Comparison of ENCODE assay signal across 8 mouse cellular contexts in genomic region chr7:44645951-44646350, GRCm38 (mm10). TPM values are rescaled to one million over a fixed set of nuclear protein-coding genes. Genes with fewer than 3 reads are reported as not detected.
A peak's percentile ranks its signal among the peaks of the same experiment; 100 is the strongest.
DNase-seq lines count a peak whose midpoint lies in the region; ATAC-seq and TF ChIP-seq lines count a peak whose summit lies in the region.
"Had no signal": no experiment of that assay in that cellular context is flagged by ENCODE, and none has a peak within 500 bp of the region (broad histone marks: within the 10 kb centered on the region; RNA-seq: fewer than 3 reads in every experiment).

No protein-coding gene starts in this region.

- no peaks in the 10 kb centered on the region for H3K9me3 ChIP-seq in kidney, embryonic 16.5 days (ENCODE audit: low read length)
- H3K9me3 ChIP-seq in forebrain, embryonic 16.5 days (ENCODE audit: control insufficient read depth, low read length): no peaks in the 10 kb centered on the region
- H3K9me3 ChIP-seq in midbrain, embryonic 15.5 days: no peaks in the 10 kb centered on the region
- H3K9me3 ChIP-seq in intestine, embryonic 15.5 days: no peaks in the 10 kb centered on the region
- H3K9me3 ChIP-seq: megakaryocyte, embryonic 14.5 days had no signal

- no peak for ATAC-seq in kidney, embryonic 16.5 days (ENCODE audit: low FRiP score, low TSS enrichment)
- ATAC-seq in forebrain, embryonic 16.5 days: peak; percentile 45; the same call in 1 of the 2 replicates
- no peak for ATAC-seq in midbrain, embryonic 15.5 days (replicated peaks)
- no peak for ATAC-seq in intestine, embryonic 15.5 days

- no peak overlapping the region for H3K27ac ChIP-seq in kidney, embryonic 16.5 days (ENCODE audit: low read length)
- no peak overlapping the region for H3K27ac ChIP-seq in forebrain, embryonic 16.5 days (ENCODE audit: low read length)
- no peak overlapping the region for H3K27ac ChIP-seq in midbrain, embryonic 15.5 days
- no peak overlapping the region for H3K27ac ChIP-seq in intestine, embryonic 15.5 days

- no peak overlapping the region for H3K4me3 ChIP-seq in kidney, embryonic 16.5 days (ENCODE audit: low read length)
- H3K4me3 ChIP-seq in forebrain, embryonic 16.5 days (replicated peaks; ENCODE audit: low read length): peak overlapping the region; percentile 3; the same call in 1 of the 2 replicates
- H3K4me3 ChIP-seq in midbrain, embryonic 15.5 days: 0 out of 2 replicates have a peak overlapping the region, but pooled peaks have one; percentile 5
- H3K4me3 ChIP-seq in intestine, embryonic 15.5 days (replicated peaks): no peak overlapping the region
- H3K4me3 ChIP-seq: megakaryocyte, embryonic 14.5 days had no signal

- no peak overlapping the region for H3K4me2 ChIP-seq in kidney, embryonic 16.5 days (replicated peaks; ENCODE audit: low read depth, low read length)
- peak overlapping the region; percentile 39 for H3K4me2 ChIP-seq in forebrain, embryonic 16.5 days (ENCODE audit: low read length)
- H3K4me2 ChIP-seq in midbrain, embryonic 15.5 days: 0 out of 2 replicates have a peak overlapping the region, but pooled peaks have one; percentile 12
- H3K4me2 ChIP-seq in intestine, embryonic 15.5 days (replicated peaks): no peak overlapping the region

- H3K27me3 ChIP-seq in kidney, embryonic 16.5 days (ENCODE audit: insufficient read depth, low read length): peaks cover 40% of the 10 kb centered on the region
- H3K27me3 ChIP-seq in forebrain, embryonic 16.5 days (replicated peaks; ENCODE audit: control insufficient read depth, insufficient read depth, low read length): peaks cover 9% of the 10 kb centered on the region
- H3K27me3 ChIP-seq in midbrain, embryonic 15.5 days (replicated peaks): peaks cover 18% of the 10 kb centered on the region
- peaks cover 24% of the 10 kb centered on the region for H3K27me3 ChIP-seq in intestine, embryonic 15.5 days (replicated peaks)

- no peak overlapping the region for H3K9ac ChIP-seq in kidney, embryonic 16.5 days (replicated peaks; ENCODE audit: low read length)
- H3K9ac ChIP-seq in forebrain, embryonic 16.5 days (replicated peaks; ENCODE audit: low read depth, low read length): peak overlapping the region; percentile 22; the same call in 1 of the 2 replicates
- no peak overlapping the region for H3K9ac ChIP-seq in midbrain, embryonic 15.5 days
- no peak overlapping the region for H3K9ac ChIP-seq in intestine, embryonic 15.5 days

- TF ChIP-seq POLR2A in brain, embryonic 14.5 days (IDR thresholded peaks at IDR 0.05; ENCODE audit: borderline replicate concordance, extremely low read depth, insufficient read depth, insufficient read length, poor library complexity, severe bottlenecking): no peak

- peak; percentile 51 for DNase-seq in kidney, adult 11 months
- peak; percentile 76 for DNase-seq in brain, embryonic 14.5 days (ENCODE audit: low read depth)
- no peak for DNase-seq in thymus, postnatal 14 days

- no peak for TF ChIP-seq CTCF in brain, embryonic 14.5 days (IDR thresholded peaks at IDR 0.05; ENCODE audit: borderline replicate concordance, extremely low read depth, insufficient read depth, insufficient read length)

- no peaks in the 10 kb centered on the region for H3K36me3 ChIP-seq in kidney, embryonic 16.5 days (ENCODE audit: insufficient read depth, low read length)
- no peaks in the 10 kb centered on the region for H3K36me3 ChIP-seq in forebrain, embryonic 16.5 days (ENCODE audit: control insufficient read depth, insufficient read depth)
- H3K36me3 ChIP-seq in midbrain, embryonic 15.5 days (replicated peaks): no peaks in the 10 kb centered on the region
- 0 out of 2 replicates have a peak, but pooled peaks cover 2% of the 10 kb centered on the region for H3K36me3 ChIP-seq in intestine, embryonic 15.5 days

- 20% methylated on average over 15 of the region's 15 CpGs for WGBS in kidney, embryonic 16.5 days
- WGBS in forebrain, embryonic 16.5 days: 13% methylated on average over 15 of the region's 15 CpGs
- WGBS in midbrain, embryonic 15.5 days: 18% methylated on average over 15 of the region's 15 CpGs
- 32% methylated on average over 15 of the region's 15 CpGs for WGBS in intestine, embryonic 15.5 days

- peaks cover 4% of the 10 kb centered on the region; the same call in 1 of the 2 replicates for H3K4me1 ChIP-seq in kidney, embryonic 16.5 days (ENCODE audit: insufficient read depth, low read length)
- peaks cover 7% of the 10 kb centered on the region for H3K4me1 ChIP-seq in forebrain, embryonic 16.5 days (replicated peaks; ENCODE audit: control insufficient read depth, insufficient read depth, low read length)
- peaks cover 3% of the 10 kb centered on the region; the same call in 1 of the 2 replicates for H3K4me1 ChIP-seq in midbrain, embryonic 15.5 days
- no peaks in the 10 kb centered on the region; the same call in 1 of the 2 replicates for H3K4me1 ChIP-seq in intestine, embryonic 15.5 days (replicated peaks)

RNA-seq across cellular contexts. Expression of gene Myh14, which starts 24.7 kb away (rescaled TPM):
- polyA plus RNA-seq in kidney, embryonic 16.5 days (2015; fragmentation: Nextera tagmentation; extraction: Ambion mirVana): 1.7 and 2.0 TPM in 2 replicates
- polyA plus RNA-seq in brain, embryonic 14.5 days (2012; rRNA removed): 0.72 and 1.8 TPM in 2 replicates
- polyA plus RNA-seq in forebrain, embryonic 16.5 days (2015; fragmentation: Nextera tagmentation; extraction: Ambion mirVana): 1.6 and 1.7 TPM in 2 replicates
- polyA plus RNA-seq in midbrain, embryonic 15.5 days (2015; fragmentation: Nextera tagmentation; extraction: Ambion mirVana): 2.3 and 2.9 TPM in 2 replicates
- polyA plus RNA-seq in intestine, embryonic 15.5 days (2015; fragmentation: Nextera tagmentation; extraction: Ambion mirVana): 68.4 and 74.3 TPM in 2 replicates

RNA-seq across cellular contexts. Expression of gene Kcnc3, which starts 55.5 kb away (rescaled TPM):
- 0.11 and 0.14 TPM in 2 replicates for polyA plus RNA-seq in kidney, embryonic 16.5 days (2015; fragmentation: Nextera tagmentation; extraction: Ambion mirVana)
- polyA plus RNA-seq in brain, embryonic 14.5 days (2012; rRNA removed): 16.6 and 27.2 TPM in 2 replicates
- polyA plus RNA-seq in forebrain, embryonic 16.5 days (2015; fragmentation: Nextera tagmentation; extraction: Ambion mirVana): 2.8 and 4.0 TPM in 2 replicates
- polyA plus RNA-seq in midbrain, embryonic 15.5 days (2015; fragmentation: Nextera tagmentation; extraction: Ambion mirVana): 5.8 and 8.0 TPM in 2 replicates
- polyA plus RNA-seq in intestine, embryonic 15.5 days (2015; fragmentation: Nextera tagmentation; extraction: Ambion mirVana): 0.27 and 0.36 TPM in 2 replicates

Comparison
In these comparisons a context has a peak if more than half of its experiments do, and no peak if none do; other contexts are left out.
1. H3K4me2 ChIP-seq: peak in forebrain, embryonic 16.5 days (single experiment) and midbrain, embryonic 15.5 days (single experiment); none in kidney, embryonic 16.5 days (single experiment) and intestine, embryonic 15.5 days (single experiment).
2. H3K4me3 ChIP-seq: peak in forebrain, embryonic 16.5 days (single experiment) and midbrain, embryonic 15.5 days (single experiment); none in kidney, embryonic 16.5 days (single experiment) and intestine, embryonic 15.5 days (single experiment).
3. RNA of gene Myh14, which starts 24.7 kb away (polyA plus RNA-seq): 68.4 to 74.3 TPM in intestine, embryonic 15.5 days; 2.3 to 2.9 TPM in midbrain, embryonic 15.5 days, 1.7 to 2.0 TPM in kidney, embryonic 16.5 days, 0.72 to 1.8 TPM in brain, embryonic 14.5 days and 1.6 to 1.7 TPM in forebrain, embryonic 16.5 days; every median in the first group is over 10 times any median in the second.